Mouse (Mus musculus) gastrocnemius, postnatal 4 days (tissue): ENCODE results near the gene Abcg2. TPM values are rescaled to one million over a fixed set of nuclear protein-coding genes. Genes with fewer than 3 reads are reported as not detected.
"Not testable (repeated sequence)": the region's sequence is repeated elsewhere in the genome, so short reads cannot be mapped to it uniquely, and the experiment has no call there.

Experiments used
- DNase-seq, 2 experiments: peaks; one replicate each; pipeline ENCODE4 v3.0.0; 2021 to 2022; ENCODE audit warnings: low spot score in 2 of 2, mixed read lengths in 2 of 2
- long read RNA-seq, 2 experiments: library from polyadenylated mRNA; stranded (forward); transcript quantifications; one replicate each; pipeline ENCODE4 v2.0.0; 2021
- total RNA-seq, 2 experiments: library from RNA; stranded (reverse); gene quantifications; 2 replicates each; pipeline ENCODE4 v1.2.3; 2021

Abcg2 gene
- 10 to 100 TPM; 28.8 to 31.4 TPM for total RNA-seq
- long read RNA-seq, experiment 1, full-length matches to known transcripts, result 19 of 28 reads
- long read RNA-seq, experiment 1, partial matches to known transcripts, result 2 of 28 reads
- long read RNA-seq, experiment 1, other reads (novel, unspliced or antisense), result 7 of 28 reads
- long read RNA-seq, experiment 2, full-length matches to known transcripts, result 13 of 16 reads
- long read RNA-seq, experiment 2, partial matches to known transcripts, result 1 of 16 reads
- long read RNA-seq, experiment 2, other reads (novel, unspliced or antisense), result 2 of 16 reads

DNA sequence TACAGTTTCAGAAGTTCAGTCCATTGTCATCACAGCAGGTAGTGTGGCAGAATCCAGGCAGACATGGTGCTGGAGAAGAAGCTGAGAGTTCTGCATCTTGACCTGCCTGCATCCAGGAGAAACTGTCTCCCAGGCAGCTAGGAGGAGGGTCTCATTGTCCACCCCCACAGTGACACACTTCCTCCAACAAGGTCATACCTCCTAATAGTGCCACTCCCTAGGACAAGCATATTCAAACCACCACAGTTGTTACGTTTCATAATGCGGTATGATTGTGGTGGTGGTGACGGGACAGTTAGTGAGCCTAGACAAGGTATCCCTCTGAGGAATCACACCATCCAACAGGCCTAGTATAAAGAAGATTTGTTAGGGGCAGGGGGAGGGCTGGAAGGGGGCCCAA, at the start of gene Abcg2:
Gene Abcg2 (plus strand): TSS at position 301 of the 400 bp plus-strand sequence.
- DNase-seq, result not testable (repeated sequence)

DNA sequence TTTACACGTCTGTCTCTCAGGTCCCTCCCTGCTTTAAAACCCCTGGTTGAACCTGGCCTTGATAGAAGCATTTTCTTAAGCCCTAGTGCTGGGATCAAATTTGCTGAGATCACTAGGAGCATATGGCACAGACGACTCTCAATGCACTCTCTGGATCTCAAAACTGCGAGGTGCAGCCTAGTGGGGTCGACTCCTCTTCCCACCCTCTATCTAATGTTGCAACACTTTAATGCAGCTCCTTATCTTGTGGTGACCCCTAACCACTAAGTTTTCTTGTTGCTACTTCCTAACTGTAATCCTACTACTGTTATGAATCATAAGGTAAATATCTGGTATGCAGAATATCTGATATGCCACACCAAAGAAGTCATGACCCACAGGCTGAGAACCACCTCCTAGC, 44.1 kb upstream of the Abcg2 start:
- not testable (repeated sequence) for DNase-seq

DNA sequence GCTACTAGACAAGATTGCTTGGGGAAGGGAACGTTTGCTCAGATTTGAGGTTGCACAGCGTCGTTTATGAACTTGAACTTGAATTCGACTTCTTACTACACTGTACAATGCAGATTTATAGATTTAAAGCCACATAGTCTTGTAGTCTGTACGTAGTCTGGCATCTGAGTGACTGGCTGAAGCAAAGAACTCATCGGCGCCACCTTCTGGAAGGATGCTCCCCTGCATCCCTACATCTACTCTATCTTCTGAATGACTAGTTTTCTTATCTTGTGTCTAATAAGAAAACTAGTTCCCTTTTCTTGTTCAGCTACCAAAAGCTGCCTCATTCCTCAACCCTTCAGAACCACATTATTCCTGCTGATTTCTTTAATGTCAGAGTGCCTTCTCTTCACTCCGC, 41.5 kb upstream of the Abcg2 start:
- DNase-seq, result peak in 1 of 2 experiments; percentile 31

DNA sequence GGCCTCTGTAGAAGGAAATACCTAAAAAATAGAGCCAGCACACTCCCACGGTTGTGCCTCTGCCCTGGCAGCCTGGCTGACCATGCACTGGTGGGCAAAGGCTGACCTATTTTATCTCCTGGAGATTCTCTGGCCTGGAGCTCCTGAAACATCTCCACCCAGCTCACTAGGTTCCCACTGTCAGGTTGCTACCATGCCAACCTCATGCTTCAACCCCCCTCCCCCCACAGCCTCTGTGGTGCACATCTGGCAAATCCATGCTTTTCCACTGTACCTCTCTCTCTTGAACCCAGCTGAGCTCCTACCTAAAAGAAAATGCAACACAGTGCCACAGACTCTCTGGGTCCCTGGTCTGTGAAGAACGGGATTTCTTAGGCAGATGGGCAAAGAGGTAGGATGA, 39.4 kb upstream of the Abcg2 start:
- DNase-seq, result not testable (repeated sequence)

DNA sequence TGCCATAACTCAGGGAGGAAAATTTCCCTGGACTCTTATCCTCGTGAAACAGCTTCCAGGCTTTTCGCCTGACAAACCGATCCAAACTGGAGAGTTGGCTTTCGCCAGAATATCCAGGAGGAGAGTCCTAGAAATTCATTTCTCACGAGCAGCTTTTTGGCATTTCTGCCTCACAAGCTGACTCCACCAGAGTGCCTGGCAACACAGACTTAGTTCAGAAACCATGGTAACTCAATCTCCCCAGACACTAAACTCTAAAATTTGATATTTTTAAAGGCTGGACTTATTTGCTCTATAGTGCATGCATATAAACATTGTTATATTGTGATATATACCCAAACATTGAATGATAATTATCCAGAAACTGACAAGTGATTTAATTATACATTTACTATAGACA, 38.3 kb upstream of the Abcg2 start:
- DNase-seq, result not testable (repeated sequence)

DNA sequence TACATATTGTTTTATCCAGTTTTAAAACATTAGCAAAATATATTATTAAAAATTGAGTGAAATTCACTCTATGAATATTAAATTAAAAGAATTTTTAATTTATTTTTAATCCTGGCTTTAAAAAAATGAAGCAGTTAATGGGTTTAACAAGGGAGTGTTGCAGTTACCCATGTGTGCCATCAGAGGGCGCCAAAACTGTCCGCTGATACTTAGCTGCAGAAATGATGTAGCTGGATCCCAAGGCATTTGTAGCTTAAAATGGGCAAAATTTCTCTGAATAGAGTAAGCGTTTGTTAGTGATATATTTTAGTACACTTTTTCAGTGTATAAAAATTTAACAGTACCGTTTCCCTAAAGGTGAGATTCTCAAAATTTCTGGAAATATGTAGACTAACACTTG, 37.5 kb upstream of the Abcg2 start:
- DNase-seq, result peak; percentile 25 to 55

DNA sequence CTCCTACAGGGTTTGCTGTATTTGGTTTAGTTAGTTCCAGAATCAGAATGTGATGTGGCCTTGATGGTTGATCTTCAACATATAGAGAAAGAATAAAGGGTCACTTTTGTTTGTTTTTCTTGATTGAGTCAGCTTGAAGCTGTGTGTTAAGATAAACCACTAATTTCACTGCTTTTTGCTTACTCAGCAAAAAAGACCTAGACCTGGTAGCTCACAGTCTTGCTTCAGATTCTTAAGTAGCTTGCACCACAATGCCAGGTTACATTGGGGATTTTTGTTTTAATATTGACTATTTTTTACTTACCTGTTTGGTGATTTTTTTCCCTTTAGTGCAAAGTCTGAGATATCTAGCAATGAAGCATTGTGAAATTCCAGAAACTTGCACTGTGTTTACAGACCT, 30.5 kb upstream of the Abcg2 start:
- not testable (repeated sequence) for DNase-seq

DNA sequence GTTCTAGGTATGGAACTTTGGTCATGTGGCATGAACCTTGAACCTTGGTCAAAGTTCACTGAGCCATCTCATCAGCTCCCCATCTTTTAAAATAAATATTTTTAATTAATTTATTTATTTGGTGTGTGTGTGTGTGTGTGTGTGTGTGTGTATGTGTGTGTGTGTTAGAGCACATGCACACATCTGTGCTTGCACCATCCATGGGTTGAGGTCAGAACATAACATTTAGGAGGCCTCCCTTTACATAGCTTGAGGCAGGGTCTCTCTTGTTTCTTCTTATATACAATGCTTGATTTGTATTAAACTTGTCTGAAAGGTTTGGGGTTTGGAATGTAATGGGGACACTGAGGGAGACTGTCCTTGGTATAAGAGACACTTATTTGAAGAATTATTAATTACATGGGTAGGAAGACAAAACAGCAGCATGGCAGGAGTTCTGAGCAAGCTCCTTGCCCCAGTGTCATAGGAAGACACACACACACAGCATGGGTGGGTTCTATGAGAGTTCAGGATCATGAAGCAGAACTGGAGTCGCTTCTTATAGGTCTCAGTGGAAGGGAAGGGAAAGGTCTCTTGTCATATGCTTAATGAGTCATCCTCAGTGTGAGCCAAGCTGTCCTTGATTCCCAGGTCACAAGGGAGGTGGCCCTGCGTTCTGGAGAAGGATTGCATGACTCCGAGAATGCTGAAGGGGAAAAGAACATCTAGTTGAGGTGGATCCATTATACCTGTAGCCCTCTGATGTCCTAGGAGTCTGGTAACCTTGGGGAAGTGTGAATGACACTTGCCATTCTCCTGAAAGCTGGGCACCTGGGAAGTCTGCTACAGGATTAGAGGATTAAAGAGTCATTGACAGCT, 9.9 kb downstream of the Abcg2 start:
- DNase-seq, result not testable (repeated sequence)

DNA sequence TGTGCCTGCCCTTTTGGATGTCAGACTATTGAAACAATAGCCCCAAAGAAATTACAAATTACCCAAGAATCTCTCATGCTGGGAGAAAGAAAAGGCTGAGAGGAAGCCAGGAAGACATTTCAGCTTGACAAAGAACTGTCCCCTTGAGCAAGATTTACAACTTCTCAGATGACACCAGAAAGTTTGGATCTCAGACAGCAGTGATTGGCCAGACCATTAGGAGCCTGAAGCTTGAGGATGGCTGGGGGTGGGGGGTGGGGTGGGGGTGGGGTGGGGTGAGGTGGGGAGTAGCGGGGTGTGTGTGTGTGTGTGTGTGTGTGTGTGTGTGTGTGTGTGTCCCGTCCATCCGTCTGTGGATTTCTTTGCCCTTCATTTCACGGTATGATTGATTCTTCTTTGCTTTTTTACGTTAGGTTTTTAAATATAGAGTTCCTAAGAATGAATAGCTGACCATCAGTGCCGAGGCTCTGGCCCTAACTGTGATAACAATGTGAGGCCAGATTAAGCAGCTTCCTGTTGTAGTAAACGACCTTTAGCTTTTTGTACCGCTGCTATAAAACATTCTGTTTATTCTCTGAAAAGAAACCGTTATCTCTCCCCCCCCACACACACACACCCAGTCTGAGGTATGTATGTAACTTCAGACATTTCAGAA, 11.4 kb downstream of the Abcg2 start:
- not testable (repeated sequence) for DNase-seq

DNA sequence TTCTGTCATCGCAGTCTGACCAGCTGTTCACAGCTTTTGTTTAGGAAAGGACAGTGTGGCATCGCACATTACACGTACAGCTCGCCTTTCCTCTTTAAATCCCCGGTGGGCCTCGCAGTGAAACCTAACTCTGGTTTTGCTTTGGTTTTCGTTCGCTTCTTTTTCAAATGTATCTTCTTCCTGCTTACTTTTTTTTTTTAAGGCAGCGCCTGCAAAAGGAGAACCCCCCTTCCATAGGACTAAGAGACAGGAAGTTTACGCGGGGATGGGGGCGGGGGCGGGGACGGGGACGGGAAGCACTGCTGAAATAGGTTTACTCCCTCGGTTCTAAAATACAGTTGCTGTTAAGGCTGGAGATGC, 12.0 kb downstream of the Abcg2 start:
- DNase-seq, result peak; percentile 22 to 36

DNA sequence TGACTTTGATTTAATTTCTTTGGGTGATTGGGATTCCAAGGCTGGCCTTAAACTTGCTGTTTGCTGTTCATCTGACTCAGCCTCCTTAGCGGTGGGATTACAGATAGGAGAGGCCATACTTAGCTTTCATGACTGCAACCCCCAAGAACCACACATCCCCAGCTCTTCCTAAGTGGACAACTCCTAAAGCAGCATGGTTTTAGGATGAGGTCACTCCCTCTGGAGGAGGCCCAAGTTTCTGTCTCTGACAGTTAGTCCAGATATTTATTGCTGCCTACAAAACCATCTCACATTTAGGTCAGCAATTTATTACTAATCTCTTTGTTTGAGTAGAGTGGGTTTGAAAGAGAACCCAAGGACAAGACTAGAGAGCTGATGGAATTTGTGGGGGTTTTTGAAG, 17.8 kb downstream of the Abcg2 start:
- DNase-seq, result not testable (repeated sequence)

DNA sequence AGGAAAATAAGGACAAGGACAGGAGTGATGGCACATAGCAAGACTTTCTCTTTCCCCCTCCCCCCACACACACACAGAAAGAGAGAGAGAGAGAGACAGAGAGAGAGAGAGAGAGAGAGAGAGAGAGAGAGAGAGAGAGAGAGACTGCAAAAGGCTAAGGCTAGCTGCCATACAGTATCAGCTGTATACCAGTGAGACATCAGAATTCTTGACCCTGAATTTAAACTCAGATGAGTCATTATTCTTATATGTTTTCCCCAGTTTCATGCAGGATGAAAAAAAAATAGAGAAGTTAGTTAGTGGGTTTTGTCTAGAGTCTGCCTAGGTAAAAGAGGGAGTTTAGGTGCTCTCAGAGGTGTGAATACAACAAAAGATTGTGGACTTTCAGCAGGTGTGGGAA, 18.7 kb downstream of the Abcg2 start:
- not testable (repeated sequence) for DNase-seq

DNA sequence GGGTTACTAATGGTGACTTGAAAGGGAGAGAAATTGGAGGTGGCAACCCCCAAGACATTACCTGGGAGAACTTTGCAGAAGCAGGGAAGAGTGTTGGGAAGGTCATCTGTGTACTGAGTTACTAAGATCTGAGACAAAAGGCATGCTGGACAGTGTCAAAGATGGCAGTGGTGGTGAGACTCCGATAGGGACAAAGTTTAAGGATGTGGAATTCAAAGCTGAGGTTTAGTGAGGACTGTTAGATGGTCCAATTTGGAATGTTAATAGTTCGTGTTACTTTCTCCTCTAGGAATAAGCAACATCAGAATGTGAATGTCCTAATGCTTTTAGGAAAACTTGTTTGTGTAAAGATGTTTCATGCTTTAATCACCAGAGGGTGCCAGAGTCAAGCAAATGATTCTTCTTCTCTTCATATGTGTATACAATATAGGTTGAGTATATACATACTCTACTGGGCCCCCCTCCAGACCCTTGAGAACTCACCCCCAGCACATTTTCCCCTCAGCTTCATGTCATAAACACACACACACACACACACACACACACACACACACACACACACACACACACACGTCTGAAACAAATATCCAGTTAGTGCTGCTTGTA, 19.3 kb downstream of the Abcg2 start:
- not testable (repeated sequence) for DNase-seq

DNA sequence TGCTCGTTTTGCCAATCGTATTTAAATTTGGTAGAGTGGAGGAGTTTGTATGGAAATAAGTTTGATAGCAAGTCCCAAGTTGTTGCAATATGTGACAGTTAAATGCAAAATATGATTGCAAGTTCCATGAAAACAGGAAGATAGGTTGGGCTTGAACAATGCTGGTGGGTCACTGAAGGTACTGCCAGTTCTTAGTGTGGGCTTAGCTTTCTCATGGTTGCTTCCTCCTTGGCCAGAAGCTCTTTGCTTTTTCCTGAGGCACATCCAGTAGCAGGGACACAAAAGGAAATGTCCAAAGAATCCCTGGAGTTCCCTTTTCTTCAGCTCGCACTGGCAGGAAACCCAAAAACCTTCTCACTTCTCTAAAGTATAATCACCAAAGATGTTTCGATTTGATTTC, 22.3 kb downstream of the Abcg2 start:
- no peak for DNase-seq

DNA sequence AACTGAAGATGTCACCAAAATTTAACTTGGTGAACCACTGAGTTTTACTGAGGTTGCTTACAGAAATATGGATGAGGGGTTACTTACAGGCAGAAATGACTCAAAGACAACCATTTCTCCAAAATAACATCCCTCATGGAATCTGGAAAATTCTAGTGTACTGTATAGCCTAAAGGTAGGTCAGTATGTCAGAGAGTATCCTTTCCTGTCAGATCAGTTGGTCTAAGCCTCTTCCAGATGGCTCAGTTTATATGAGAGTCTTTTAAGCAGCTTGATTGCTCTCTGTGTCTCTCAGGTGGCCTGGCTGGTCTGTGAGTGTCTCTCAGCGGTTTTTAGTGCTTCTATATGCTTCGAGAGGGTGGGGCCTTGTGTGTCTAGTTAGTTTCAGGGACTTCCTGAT, 24.1 kb downstream of the Abcg2 start:
- DNase-seq, result no peak

DNA sequence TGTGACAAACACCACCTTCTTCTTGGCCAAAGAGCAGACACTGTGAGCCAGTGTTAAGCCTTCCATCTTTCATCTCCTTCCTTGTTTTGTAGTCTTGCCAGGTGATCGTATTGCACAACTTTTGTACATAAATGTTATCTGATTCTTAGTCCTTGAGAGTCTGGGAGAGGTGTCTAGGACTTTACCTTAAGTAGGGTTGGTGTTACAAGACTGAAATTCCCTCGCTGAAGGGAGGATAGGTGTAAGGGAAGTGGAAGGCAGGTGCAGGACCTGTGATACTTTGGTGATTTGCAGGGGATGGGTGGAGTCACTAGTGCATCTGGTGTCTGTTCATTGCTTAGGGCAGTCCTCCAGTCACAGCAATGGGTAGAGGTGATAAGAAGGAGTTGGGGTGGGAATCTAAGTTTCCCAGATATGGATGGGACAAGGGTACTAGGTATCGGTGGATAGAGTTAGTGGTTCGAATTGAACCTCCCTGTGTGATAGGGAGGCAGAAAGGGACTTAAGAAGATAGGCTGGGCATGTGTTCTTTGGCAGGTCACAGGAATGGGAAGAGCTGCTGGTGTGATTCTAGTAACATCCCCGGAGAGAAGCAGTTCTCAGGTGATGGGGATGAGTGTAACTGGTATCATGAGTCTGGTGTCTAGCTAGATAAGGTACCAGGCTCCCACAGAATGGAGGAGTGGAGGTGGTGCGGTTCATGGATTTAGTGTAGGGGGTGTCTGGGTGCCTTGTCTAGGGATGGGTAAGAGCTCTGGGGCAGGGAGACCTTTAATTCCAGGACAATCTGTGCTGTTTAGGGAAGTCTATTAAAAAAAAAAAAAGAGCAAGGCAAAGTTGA, 25.8 kb downstream of the Abcg2 start:
- no peak for DNase-seq

DNA sequence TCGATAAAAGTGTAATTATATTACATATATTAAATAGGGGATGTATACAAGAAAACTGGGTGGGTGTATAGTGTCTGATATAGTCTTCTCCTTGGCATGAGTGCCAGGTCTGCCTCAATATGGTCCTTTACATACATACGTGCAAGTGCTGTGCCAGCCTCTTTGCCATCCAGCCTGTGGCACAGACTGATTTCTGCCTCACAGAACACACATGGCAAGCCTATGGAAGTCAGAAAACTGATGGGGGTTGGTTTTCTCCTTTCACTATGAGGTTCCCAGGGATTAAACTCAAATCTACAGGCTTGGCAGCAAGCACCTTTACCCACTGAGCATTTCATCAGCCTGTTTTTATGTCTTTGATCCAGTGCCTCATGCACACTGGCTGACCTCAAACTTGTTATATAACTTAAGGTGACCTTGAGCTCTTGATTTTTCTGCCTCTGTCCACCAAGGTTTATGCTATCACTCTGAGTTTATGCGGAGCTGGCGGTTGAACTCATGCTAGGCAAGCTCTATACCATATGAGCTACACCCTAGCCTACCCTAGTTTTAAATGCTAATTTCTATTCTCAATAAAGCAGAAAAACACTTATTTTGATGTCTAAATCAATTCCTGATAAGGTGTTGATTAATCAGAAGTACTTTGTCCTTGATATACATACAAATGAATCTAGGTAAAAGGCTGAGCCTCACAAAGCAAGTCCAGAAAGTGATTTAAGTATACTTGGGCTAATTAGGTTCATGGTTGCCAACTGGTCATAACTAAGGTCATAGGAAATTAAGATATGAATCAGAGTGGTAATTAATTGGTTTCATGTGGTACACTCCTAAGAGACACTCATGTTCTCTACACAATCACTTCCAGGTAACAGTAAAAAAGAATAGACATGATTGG, 26.7 kb downstream of the Abcg2 start:
- DNase-seq, result no peak

DNA sequence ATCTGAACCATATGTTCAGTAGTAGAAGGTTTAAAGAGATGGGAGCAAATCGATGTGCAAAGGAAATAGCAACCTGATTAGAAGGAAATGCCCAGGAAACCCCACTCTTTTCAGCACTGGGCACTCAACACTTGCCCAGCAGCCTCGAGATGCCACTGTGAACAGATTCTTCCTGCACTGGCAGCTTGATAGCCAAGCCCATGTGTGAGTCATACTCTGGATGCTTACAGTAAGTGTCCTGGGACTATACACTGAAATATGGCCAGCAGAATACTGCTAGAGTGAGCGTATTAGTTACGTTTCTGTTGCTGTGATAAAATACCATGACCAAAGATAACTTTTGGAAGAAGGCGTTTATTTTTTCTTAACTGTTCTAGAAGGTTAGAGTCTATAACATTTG, 39.8 kb downstream of the Abcg2 start:
- no peak for DNase-seq

DNA sequence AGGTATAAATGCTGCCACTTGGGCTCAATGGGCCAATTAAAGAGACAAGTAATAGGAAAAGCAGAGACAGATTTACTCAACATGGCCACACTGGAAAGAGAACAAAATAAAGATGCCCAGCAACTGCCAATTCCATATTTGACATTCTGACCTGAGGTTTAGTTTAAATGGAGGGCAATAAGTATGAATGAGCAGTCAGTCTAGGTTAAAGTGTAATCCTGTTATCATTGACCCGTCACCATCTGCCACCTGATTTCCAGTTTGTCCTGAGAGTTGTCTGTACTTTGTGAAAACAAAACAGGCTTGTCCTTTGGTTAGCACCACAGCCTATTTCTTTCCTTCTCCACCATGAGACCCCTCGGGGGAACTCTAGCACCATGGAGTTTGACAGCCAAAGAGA, 44.9 kb downstream of the Abcg2 start:
- DNase-seq, result no peak

DNA sequence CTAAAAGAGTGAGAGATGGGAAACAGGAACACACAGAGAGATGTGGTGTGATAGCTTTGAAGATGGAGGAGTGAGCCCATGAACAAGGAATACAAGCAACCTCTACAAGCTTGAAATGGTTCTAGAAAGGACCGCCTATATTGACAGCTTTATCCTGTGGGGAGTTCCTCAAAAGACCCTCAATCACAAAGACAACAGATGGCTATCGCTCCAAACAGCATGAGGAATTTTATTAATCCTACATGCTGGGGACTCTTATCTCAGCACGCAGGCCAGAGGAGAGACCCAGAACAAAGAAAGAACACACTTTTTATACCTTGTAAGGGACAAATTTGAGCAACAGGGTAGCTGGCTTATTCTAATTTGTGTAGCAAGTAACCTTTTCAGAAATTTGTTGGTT, 48.1 kb downstream of the Abcg2 start:
- no peak for DNase-seq
